ENCODE assay signal across 30 mouse cellular contexts in genomic region chr4:17653551-17653950, GRCm38 (mm10).
"Had no signal": no experiment of that assay in that cellular context is flagged by ENCODE, and none has a peak within 500 bp of the region (broad histone marks: within the 10 kb centered on the region; RNA-seq: fewer than 3 reads in every experiment).

No protein-coding gene starts in this region.

- H3K27ac ChIP-seq: limb, embryonic 10.5 days; limb, embryonic 12.5 days; limb, embryonic 13.5 days; limb, embryonic 15.5 days; liver, embryonic 13.5 days; liver, embryonic 14.5 days; liver, embryonic 15.5 days; lung, embryonic 15.5 days; macrophage; midbrain, embryonic 10.5 days; midbrain, embryonic 12.5 days; midbrain, embryonic 13.5 days; midbrain, embryonic 15.5 days; neural tube, embryonic 12.5 days had no signal

- H3K4me3 ChIP-seq: limb, embryonic 10.5 days; limb, embryonic 12.5 days; limb, embryonic 13.5 days; limb, embryonic 15.5 days; liver, embryonic 13.5 days; liver, embryonic 15.5 days; lung, embryonic 15.5 days; megakaryocyte, embryonic 14.5 days; midbrain, embryonic 10.5 days; midbrain, embryonic 12.5 days; midbrain, embryonic 13.5 days; midbrain, embryonic 15.5 days; neural tube, embryonic 12.5 days had no signal

- H3K36me3 ChIP-seq: limb, embryonic 10.5 days; limb, embryonic 12.5 days; limb, embryonic 13.5 days; limb, embryonic 15.5 days; liver, embryonic 13.5 days; liver, embryonic 15.5 days; lung, embryonic 15.5 days; midbrain, embryonic 10.5 days; midbrain, embryonic 12.5 days; midbrain, embryonic 13.5 days; midbrain, embryonic 15.5 days; neural tube, embryonic 12.5 days had no signal

- ATAC-seq: liver, postnatal 0 days; lung, postnatal 0 days; midbrain, embryonic 13.5 days; midbrain, embryonic 15.5 days; midbrain, embryonic 16.5 days had no signal

- H3K4me1 ChIP-seq: limb, embryonic 10.5 days; limb, embryonic 12.5 days; limb, embryonic 13.5 days; limb, embryonic 15.5 days; liver, embryonic 13.5 days; liver, embryonic 15.5 days; lung, embryonic 15.5 days; megakaryocyte, embryonic 14.5 days; midbrain, embryonic 10.5 days; midbrain, embryonic 12.5 days; midbrain, embryonic 13.5 days; midbrain, embryonic 15.5 days; neural tube, embryonic 12.5 days had no signal

- H3K4me2 ChIP-seq: limb, embryonic 12.5 days; limb, embryonic 13.5 days; limb, embryonic 15.5 days; liver, embryonic 11.5 days; liver, embryonic 13.5 days; liver, embryonic 15.5 days; lung, embryonic 14.5 days; lung, embryonic 15.5 days; midbrain, embryonic 11.5 days; midbrain, embryonic 12.5 days; midbrain, embryonic 13.5 days; midbrain, embryonic 15.5 days; neural tube, embryonic 12.5 days had no signal

- H3K9me3 ChIP-seq: limb, embryonic 10.5 days; limb, embryonic 12.5 days; limb, embryonic 13.5 days; limb, embryonic 15.5 days; liver, embryonic 13.5 days; liver, embryonic 15.5 days; lung, embryonic 15.5 days; midbrain, embryonic 10.5 days; midbrain, embryonic 12.5 days; midbrain, embryonic 13.5 days; midbrain, embryonic 15.5 days; neural tube, embryonic 12.5 days had no signal

- H3K27me3 ChIP-seq: limb, embryonic 12.5 days; limb, embryonic 13.5 days; limb, embryonic 15.5 days; liver, embryonic 13.5 days; liver, embryonic 15.5 days; lung, embryonic 15.5 days; megakaryocyte, embryonic 14.5 days; midbrain, embryonic 12.5 days; midbrain, embryonic 13.5 days; midbrain, embryonic 15.5 days; neural tube, embryonic 12.5 days had no signal

- DNase-seq: left cerebral cortex, postnatal 4 days; liver; liver, embryonic 13.5 days; liver, postnatal 0 days; lung, adult 18-20 months; lung, adult 2 months; lung, embryonic 14.5 days; lung, postnatal 10 days; lung, postnatal 14 days; lung, postnatal 36 days; lung, postnatal 4 days; midbrain, embryonic 14.5 days had no signal

- H3K9ac ChIP-seq: limb, embryonic 12.5 days; limb, embryonic 13.5 days; limb, embryonic 15.5 days; liver, embryonic 13.5 days; liver, embryonic 14.5 days; liver, embryonic 15.5 days; liver, postnatal 0 days; lung, embryonic 14.5 days; lung, embryonic 15.5 days; midbrain, embryonic 12.5 days; midbrain, embryonic 13.5 days; midbrain, embryonic 15.5 days; neural tube, embryonic 12.5 days had no signal
